Mouse (Mus musculus) layer of hippocampus, adult 2 months (tissue): ENCODE results near the gene Tspan5. TPM values are rescaled to one million over a fixed set of nuclear protein-coding genes. Genes with fewer than 3 reads are reported as not detected.

Experiments used
- DNase-seq, 2 experiments: peaks; one replicate each; pipeline ENCODE4 v3.0.0; 2022; ENCODE audit warnings: low spot score in 2 of 2
- H3K27ac ChIP-seq: fragments of 200-600 bp; 2 replicates; pipeline ENCODE4 v1.8.1; 2022
- H3K4me3 ChIP-seq: fragments of 200-600 bp; 2 replicates; pipeline ENCODE4 v1.8.1; 2022; ENCODE audit warnings: mild to moderate bottlenecking
- CTCF ChIP-seq: fragments of 200-600 bp; conservative IDR thresholded peaks from 2 replicates; pipeline ENCODE4 v1.8.1; 2022; ENCODE audit warnings: antibody characterized with exemption, mild to moderate bottlenecking, moderate library complexity
- total RNA-seq, 2 experiments: library from RNA; stranded (reverse); gene quantifications; 2 replicates each; pipeline ENCODE4 v1.2.3; 2021

The Tspan5 gene
- total RNA-seq, 2 experiments from 2014 or later: 199 to 202 TPM

DNA sequence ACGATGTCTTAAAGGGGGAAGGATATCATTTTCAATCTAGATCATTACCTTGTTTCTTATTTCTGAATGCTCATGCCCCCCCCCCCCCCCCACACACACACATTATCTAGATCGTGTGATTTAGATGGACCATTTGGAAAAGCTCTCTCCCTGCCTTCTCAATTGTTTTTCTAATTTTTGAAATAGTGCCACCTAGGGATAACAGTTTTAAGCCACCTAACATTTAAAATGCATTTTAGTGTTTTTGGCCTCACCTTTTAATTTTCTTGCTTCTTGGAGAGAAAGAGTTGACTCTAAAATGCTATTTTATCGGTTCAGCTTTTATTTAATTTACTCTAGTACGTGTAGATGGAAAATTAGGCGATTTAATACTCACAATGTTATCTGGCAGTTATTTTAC is 94.9 kb downstream of the Tspan5 start:
- no peak overlapping the region for H3K27ac ChIP-seq
- DNase-seq: no peak
- H3K4me3 ChIP-seq: no peak overlapping the region
- TF ChIP-seq CTCF: peak; percentile 65

DNA sequence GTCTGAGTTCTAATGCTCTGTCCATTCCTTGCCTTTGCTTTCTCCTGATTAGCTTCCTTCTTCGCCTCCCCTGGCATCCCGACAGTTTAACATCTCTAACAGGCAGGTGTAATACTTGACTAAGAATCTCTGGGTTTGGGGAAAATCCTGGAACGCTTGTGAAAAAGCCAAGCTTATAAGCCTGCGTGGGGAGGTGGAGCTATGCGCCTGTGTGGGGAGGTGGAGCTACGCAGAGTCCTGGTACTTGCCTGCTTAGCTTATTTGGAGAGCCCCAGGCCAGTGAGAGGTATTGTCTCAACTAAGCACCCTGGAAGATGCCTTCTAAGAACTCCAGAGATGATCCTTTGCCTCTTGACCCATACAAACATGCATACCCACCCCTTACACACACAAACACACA is 95.7 kb downstream of the Tspan5 start:
- no peak for TF ChIP-seq CTCF
- Histone ChIP-seq H3K27ac (no peak overlapping the region), H3K4me3 (no peak overlapping the region)
- DNase-seq: no peak

DNA sequence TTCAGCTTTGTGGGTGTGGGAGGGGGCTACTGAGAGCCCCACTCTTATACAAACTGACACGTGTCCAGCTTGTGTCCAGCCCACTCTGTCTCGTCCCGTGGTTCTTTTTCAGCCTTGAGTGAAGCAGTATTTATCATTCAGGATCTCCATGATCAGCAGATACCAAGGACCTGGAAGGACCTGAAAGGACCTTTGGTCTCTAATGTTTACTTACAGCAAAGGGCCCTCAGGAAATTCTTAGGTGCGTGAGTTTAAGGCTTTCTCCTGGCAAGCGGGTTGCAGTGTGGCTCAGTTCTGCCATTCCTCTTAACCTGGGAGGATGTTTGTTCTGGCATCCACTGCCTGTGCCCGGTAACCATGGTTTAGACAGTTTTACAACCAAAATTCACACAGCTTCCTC is 97.7 kb downstream of the Tspan5 start:
- DNase-seq: no peak
- TF ChIP-seq CTCF: no peak
- peak overlapping the region; percentile 36; the same call in 1 of the 2 replicates for H3K27ac ChIP-seq
- H3K4me3 ChIP-seq: no peak overlapping the region

DNA sequence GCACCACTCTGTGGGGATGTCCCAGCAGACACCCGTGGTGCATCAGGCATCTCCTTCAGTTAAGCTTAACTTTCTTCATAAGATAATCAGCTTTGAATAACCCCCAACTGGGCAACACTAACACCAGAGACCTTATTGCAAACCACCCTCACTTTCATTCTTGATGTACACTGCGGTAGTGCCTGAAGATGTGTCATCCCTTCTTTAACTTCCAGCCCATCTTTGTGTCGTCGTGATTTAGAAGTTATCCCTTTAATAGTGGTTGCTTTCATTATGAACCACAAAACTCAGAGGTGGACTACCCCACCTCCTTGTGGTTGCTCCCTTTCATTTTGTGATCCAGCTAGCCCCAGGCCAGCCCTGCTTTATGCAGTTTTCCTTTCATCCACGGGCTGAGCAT is 99.3 kb downstream of the Tspan5 start:
- Histone ChIP-seq H3K4me3 (no peak overlapping the region), H3K27ac (no peak overlapping the region)
- DNase-seq: no peak
- no peak for TF ChIP-seq CTCF

DNA sequence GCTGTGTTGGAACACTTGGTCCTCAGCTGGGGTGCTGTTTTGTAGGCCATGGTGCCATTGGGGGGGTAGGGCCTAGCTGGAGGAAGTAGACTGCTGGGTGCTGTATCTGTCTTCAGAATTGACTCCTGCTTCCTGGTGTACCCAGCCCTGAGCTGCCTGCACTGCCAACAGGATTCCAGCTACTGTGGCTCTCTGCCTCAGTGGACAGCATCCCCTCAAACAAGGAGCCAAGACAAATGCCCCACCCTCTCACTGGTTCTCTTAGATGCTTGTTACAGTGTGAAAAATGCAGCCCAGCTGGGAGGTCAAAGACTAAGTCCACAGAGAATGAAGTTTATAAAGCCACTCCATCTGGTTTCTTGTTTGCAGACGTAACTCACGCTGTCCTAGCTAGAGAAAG is 101.2 kb downstream of the Tspan5 start:
- Histone ChIP-seq H3K4me3 (no peak overlapping the region), H3K27ac (no peak overlapping the region)
- DNase-seq: no peak
- TF ChIP-seq CTCF: no peak

DNA sequence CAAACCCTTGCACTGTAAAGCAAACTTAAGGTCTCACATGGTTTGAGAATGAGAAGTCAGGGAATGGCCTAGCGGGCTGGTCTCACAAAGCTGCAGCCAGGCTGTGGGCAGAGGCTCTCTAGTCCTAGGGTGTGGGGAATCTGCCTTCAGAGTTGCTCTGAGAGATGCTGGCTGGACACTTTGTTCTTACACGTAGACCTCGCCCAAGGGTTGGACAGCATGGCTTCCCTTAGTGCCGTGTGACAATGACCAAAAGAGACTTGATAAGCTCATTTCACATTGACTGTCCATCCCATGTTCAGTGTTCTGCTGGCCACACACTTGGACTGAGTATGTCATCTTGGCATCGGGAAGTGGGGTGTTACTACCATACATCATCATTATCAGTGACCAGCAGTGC is 101.6 kb downstream of the Tspan5 start:
- no peak for TF ChIP-seq CTCF
- Histone ChIP-seq H3K4me3 (no peak overlapping the region), H3K27ac (no peak overlapping the region)
- DNase-seq: no peak

DNA sequence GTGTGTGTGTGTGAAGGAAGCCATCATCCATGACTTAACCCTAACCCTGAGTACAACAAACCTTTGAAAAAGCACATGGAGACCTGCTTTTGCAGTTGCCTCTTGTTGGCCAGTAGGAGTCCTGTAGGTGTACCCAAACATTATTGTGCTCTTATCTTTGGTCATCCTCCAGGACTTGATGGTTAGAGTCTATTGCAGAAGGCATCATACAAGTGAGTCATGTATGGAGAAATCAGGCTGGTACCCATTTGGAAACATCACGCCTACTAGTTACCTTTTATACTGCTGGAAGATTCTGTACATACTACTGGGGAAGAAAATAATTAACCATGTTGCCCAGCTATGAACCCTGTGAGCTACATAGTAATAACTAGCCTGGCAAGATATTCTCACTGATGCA is 103.8 kb downstream of the Tspan5 start:
- no peak for DNase-seq
- no peak overlapping the region for H3K4me3 ChIP-seq
- H3K27ac ChIP-seq: no peak overlapping the region

DNA sequence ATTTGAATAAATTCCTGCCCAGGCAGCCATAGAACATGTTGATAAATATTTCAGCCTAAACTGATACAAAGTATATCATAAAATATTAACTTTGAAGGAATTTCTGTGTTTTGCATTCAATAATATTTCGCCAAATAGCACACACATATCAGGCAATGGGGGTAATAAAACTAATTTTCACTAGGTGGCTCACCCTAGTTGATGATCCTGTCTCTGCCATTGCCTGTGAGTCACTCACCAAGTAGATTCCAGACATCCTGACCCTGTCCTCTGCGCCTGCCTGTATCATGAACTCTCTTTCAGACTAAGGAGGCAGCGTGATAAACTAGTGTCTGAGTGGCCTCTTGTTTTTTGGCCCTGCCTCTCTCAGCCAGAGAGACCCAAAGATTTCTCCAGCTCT is 105.8 kb downstream of the Tspan5 start:
- TF ChIP-seq CTCF: peak; percentile 50
- no peak for DNase-seq
- H3K4me3 ChIP-seq: no peak overlapping the region
- H3K27ac ChIP-seq: no peak overlapping the region

More for the DNA sequence above, 103.8 kb downstream of the Tspan5 start:
- TF ChIP-seq CTCF: no peak

DNA sequence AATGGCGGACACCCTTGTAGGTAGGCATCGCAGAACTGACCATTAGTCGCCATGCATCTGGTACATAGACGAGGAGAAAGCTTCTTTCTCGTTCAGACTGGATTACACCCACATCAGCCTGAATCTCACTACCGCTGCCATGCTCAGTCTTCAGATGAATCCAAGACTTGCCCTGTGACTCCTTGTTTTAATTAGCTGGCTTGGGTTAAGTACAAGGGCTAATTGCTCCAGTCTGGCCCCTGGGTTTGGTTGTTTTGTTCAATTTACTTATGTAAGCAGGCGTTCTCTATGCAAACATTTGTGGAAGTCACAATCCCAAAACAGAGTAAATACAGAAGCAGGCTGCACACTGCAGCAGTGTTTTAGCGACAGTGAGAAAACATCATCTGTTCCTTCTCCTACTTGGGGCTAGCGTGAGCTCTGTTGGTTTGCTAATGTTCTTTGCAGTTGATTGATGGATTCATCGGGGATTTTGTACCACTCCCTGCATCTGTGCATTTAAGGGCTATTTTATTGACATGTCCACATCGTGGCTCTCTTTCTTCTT is 107.8 kb downstream of the Tspan5 start:
- no peak for DNase-seq
- Histone ChIP-seq H3K27ac (peak overlapping the region; percentile 87), H3K4me3 (peak overlapping the region; percentile 24; the same call in 1 of the 2 replicates)
- TF ChIP-seq CTCF: no peak

DNA sequence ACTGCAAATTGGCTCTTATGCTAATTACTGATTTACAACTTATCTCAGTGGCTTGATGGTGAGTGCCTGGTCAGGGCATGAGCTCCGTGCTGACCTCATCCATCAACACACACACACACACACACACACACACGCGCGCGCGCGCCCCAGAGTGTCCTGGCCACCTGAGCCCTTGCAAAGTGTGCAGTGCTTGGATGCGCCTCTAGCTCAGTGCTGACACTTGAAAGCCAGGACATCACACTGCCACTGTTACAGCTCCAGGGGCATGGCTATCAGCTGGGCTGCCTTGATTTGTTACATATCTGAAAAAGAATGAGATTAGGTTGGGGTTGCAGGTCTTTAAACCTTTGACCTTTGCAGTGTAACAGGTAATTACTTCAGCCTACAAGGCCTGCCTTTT is 109.9 kb downstream of the Tspan5 start:
- peak overlapping the region; percentile 19; the same call in 1 of the 2 replicates for H3K27ac ChIP-seq

DNA sequence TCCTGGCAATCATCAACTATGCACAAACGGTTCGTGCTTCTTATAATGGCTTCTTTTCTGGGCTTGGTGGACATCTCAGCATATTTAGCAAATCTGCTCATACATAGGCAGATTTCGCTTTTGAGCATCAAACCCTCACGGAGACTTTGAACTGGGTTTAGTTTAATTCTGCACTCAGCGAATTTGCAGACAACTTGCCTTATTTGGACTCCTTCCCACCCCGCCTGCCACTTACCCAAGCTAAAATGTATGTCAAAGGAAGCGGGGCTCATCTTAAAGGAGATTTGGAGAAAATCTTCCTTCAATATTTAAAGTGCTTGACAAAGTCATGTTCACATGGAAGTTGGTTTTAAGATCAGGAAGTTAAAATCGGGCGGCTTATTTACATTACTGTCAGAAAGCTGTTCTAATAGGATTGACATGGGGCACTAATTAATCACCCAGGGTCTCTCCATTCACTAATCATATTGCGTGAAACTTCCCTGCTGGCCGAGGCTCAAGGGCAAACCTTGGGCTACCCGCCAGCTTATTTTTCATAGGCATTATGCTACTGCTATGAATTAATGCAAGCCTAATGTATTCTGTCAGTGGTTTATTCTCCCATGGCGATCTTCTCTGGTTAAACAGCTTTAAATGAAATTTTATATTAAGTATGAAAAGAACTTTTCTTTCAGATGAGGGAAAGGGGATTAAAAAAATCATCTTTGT is 111.1 kb downstream of the Tspan5 start:
- Histone ChIP-seq H3K27ac (peak overlapping the region; percentile 76), H3K4me3 (no peak overlapping the region)
- DNase-seq: no peak
- no peak for TF ChIP-seq CTCF

More for the DNA sequence above, 109.9 kb downstream of the Tspan5 start:
- H3K4me3 ChIP-seq: no peak overlapping the region
- no peak for TF ChIP-seq CTCF
- DNase-seq: no peak

DNA sequence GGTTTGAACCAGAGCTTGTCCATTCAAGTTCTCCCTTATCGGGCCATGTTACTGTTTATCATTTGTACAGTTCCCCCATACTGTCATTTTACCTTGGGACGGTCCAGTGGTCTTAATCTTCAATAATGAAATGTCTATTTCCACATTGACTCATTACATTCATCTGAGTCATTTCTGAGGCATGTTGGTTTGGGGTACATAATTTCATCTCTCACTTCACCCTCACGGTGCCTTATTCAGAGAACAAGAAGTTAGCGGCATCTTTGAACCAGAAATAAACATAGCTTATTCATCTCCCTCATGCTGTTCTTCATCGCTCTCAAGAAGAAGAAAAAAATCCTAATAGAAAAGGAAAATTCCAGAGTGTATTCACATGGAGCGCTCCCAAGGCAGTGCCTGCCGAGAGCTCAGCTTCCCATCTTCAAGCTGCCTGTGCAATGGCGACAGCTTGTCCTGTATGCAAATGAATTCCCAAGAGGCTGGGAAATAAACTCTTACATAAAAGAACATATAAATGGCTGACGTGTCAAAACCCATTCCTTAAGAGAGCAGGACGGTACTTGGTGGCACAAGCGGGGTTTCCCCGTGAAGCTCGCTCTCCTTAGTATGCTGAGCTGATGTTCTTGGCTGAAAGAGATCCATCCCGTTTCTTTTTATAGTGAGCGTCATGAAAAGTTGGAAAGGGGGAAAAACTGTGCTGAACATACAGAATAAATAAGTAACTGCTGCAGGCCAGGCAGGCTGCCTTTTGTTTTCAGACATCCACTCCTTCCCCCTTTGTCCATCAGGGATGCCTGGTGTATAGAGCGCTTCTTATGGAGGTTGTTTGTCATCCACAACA is 112.2 kb downstream of the Tspan5 start:
- no peak for TF ChIP-seq CTCF
- Histone ChIP-seq H3K4me3 (no peak overlapping the region), H3K27ac (peak overlapping the region; percentile 76)
- peak in 1 of 2 experiments; percentile 78 for DNase-seq

DNA sequence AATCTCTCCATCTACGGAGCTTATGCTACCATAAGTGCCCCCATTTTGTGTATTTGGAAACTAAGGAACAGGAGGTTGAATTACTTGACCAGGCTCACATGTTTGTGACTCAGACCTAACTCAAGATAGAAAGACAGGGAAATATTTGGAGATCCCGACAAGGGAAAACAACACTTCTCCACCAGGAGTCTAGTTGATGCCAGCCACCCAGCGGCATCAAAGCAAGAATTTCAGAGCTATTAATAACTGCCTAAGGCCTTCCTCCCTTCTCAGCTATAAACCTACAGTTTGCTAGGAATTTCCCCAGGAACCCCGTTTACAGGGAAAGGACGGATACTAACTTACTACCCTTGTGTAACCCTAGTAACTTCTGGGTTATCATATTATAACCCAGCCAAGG is 113.4 kb downstream of the Tspan5 start:
- Histone ChIP-seq H3K4me3 (no peak overlapping the region), H3K27ac (peak overlapping the region; percentile 76; the same call in 1 of the 2 replicates)
- TF ChIP-seq CTCF: no peak
- DNase-seq: no peak
